Mouse (Mus musculus) liver, postnatal 0 days (tissue): ENCODE data around the gene Zfp36. TPM values are rescaled to one million over a fixed set of nuclear protein-coding genes. Genes with fewer than 3 reads are reported as not detected.

Source experiments
- ATAC-seq: fragments of 200-750 bp; cut with Nextera tagmentation; 2 replicates; pipeline ENCODE4 v1.8.0; 2017; ENCODE audit warnings: mild to moderate bottlenecking, moderate library complexity
- DNase-seq: peaks from one replicate; pipeline ENCODE4 v3.0.0-alpha.2; 2016
- H3K27ac ChIP-seq: fragments of 300-500 bp; sonication (generic); 2 replicates; pipeline ENCODE4 v1.5.1; 2014; ENCODE audit warnings: antibody characterized with exemption, moderate library complexity, mild to moderate bottlenecking, low read depth
- H3K27me3 ChIP-seq: fragments of 300-500 bp; sonication (generic); 2 replicates; pipeline ENCODE4 v1.6.1; 2014; ENCODE audit warnings: low read length, control low read depth, mixed read lengths; ENCODE audit not compliant: insufficient read depth
- H3K36me3 ChIP-seq: fragments of 300-500 bp; sonication (generic); replicated peaks from 2 replicates; pipeline ENCODE4 v1.6.1; 2014; ENCODE audit warnings: mild to moderate bottlenecking, control low read depth, low read length, moderate library complexity, mixed read lengths; ENCODE audit not compliant: insufficient read depth
- H3K4me1 ChIP-seq: fragments of 300-500 bp; sonication (generic); 2 replicates; pipeline ENCODE4 v1.6.1; 2014; ENCODE audit warnings: antibody characterized with exemption, mild to moderate bottlenecking, control low read depth; ENCODE audit not compliant: insufficient read depth
- H3K4me2 ChIP-seq: fragments of 300-500 bp; sonication (generic); 2 replicates; pipeline ENCODE4 v1.6.1; 2014; ENCODE audit warnings: low read depth, mild to moderate bottlenecking, low read length, moderate library complexity, mixed read lengths
- H3K4me3 ChIP-seq: fragments of 300-500 bp; sonication (generic); 2 replicates; pipeline ENCODE4 v1.5.1; 2014; ENCODE audit warnings: low read depth, low read length
- H3K9ac ChIP-seq: fragments of 300-500 bp; sonication (generic); replicated peaks from 2 replicates; pipeline ENCODE4 v1.6.1; 2014; ENCODE audit warnings: mild to moderate bottlenecking, moderate library complexity
- H3K9me3 ChIP-seq: fragments of 300-500 bp; sonication (generic); 2 replicates; pipeline ENCODE4 v1.6.1; 2016; ENCODE audit warnings: mild to moderate bottlenecking, control low read depth, low read length, mixed read lengths
- CTCF ChIP-seq: sonication (generic); IDR thresholded peaks from 2 replicates; pipeline ENCODE4 v1.5.1; 2016; ENCODE audit warnings: antibody characterized with exemption, low read depth
- EP300 ChIP-seq: IDR thresholded peaks from 2 replicates; pipeline ENCODE4 v1.6.1; 2016; ENCODE audit warnings: antibody characterized with exemption, low read depth, mild to moderate bottlenecking
- WGBS: fragments of 180-500 bp; shearing (Covaris S2); extraction: QIAGEN DNeasy Blood & Tissue Kit; methylation state at CpG from one replicate; pipeline ENCODE4 v1.1.7; 2014; ENCODE audit not compliant: insufficient replicate concordance; 5-methylcytosine and 5-hydroxymethylcytosine counted together
- polyA plus RNA-seq: library from polyadenylated mRNA; unstranded; fragments of >200 nt; fragmentation: Nextera tagmentation; extraction: Ambion mirVana; gene quantifications from 2 replicates; pipeline ENCODE4 v1.2.1, GENCODE M21; 2015

The Zfp36 gene
- polyA plus RNA-seq, 1 experiment from 2014 or later, result 21.1 TPM

- WGBS, result 1% methylated on average over 9 of the region's 9 CpGs
- H3K4me2 ChIP-seq, result peak overlapping the region; percentile 96
- H3K27me3 ChIP-seq, result no peaks in the 10 kb centered on the region
- peak; percentile 3 for ATAC-seq
- H3K4me1 ChIP-seq, result peaks cover 47% of the 10 kb centered on the region
- TF ChIP-seq CTCF (peak; percentile 83), EP300 (no peak)
- H3K4me3 ChIP-seq, result peak overlapping the region; percentile 82
- H3K9ac ChIP-seq, result 0 out of 2 replicates have a peak overlapping the region, but pooled peaks have one; percentile 5
- no peaks in the 10 kb centered on the region for H3K9me3 ChIP-seq
- peaks cover 13% of the 10 kb centered on the region for H3K36me3 ChIP-seq
- H3K27ac ChIP-seq, result peak overlapping the region; percentile 94
- peak; percentile 84 for DNase-seq
Observed at GRCm38 (mm10) chr7:28373131-28373581, 6.9 kb downstream of the Zfp36 start.

- H3K4me3 ChIP-seq, result peak within 1 kb of the TSS; percentile 82
- no peaks in the 10 kb centered on the region for H3K27me3 ChIP-seq
- peak within 1 kb of the TSS; percentile 94 for H3K27ac ChIP-seq
- peak; percentile 82 for ATAC-seq
- peaks cover 43% of the 10 kb centered on the region for H3K4me1 ChIP-seq
- H3K36me3 ChIP-seq, result peaks cover 7% of the 10 kb centered on the region; the same call in 1 of the 2 replicates
- H3K9ac ChIP-seq, result peak within 1 kb of the TSS; percentile 82
- peak; percentile 73 for TF ChIP-seq CTCF
- TF ChIP-seq EP300, result peak; percentile 9; the same call in 1 of the 2 replicates
- peak within 1 kb of the TSS; percentile 96 for H3K4me2 ChIP-seq
- no peaks in the 10 kb centered on the region for H3K9me3 ChIP-seq
- DNase-seq, result peak; percentile 97
- under 1% methylated on average over 63 of the region's 66 CpGs for WGBS
Observed at GRCm38 (mm10) chr7:28372251-28373108, 7.6 kb downstream of the Zfp36 start, which contains the start of gene Plekhg2. TSS of gene Plekhg2 (minus strand) at chr7:28372599.

GRCm38 (mm10) chr7:28371514-28371989 lies 8.5 kb downstream of the Zfp36 start:
- Histone ChIP-seq H3K4me3 (peak overlapping the region; percentile 82), H3K27me3 (no peaks in the 10 kb centered on the region), H3K9ac (peak overlapping the region; percentile 82), H3K27ac (peak overlapping the region; percentile 94), H3K9me3 (no peaks in the 10 kb centered on the region), H3K36me3 (0 out of 2 replicates have a peak, but pooled peaks cover 3% of the 10 kb centered on the region), H3K4me1 (peaks cover 43% of the 10 kb centered on the region), H3K4me2 (peak overlapping the region; percentile 96)
- peak; percentile 55 for DNase-seq
- TF ChIP-seq CTCF, result no peak
- TF ChIP-seq EP300, result no peak
- ATAC-seq, result no peak
- WGBS, result 2% methylated on average over 39 of the region's 43 CpGs

- Histone ChIP-seq H3K4me2 (peak overlapping the region; percentile 96), H3K4me3 (peak overlapping the region; percentile 82), H3K27ac (0 out of 2 replicates have a peak overlapping the region, but pooled peaks have one; percentile 94), H3K36me3 (0 out of 2 replicates have a peak, but pooled peaks cover 3% of the 10 kb centered on the region), H3K4me1 (peaks cover 37% of the 10 kb centered on the region), H3K9me3 (no peaks in the 10 kb centered on the region), H3K27me3 (no peaks in the 10 kb centered on the region), H3K9ac (peak overlapping the region; percentile 82)
- TF ChIP-seq CTCF (no peak), EP300 (no peak)
- WGBS, result 13% methylated on average over 11 of the region's 11 CpGs
- no peak for ATAC-seq
- DNase-seq, result no peak
Observed at GRCm38 (mm10) chr7:28370977-28371513, 9.0 kb downstream of the Zfp36 start.

GRCm38 (mm10) chr7:28370051-28370450 lies 10.0 kb downstream of the Zfp36 start:
- TF ChIP-seq EP300 (no peak), CTCF (no peak)
- ATAC-seq (no peak), DNase-seq (no peak)
- Histone ChIP-seq H3K4me2 (no peak overlapping the region), H3K4me3 (no peak overlapping the region), H3K36me3 (peaks cover 3% of the 10 kb centered on the region; the same call in 1 of the 2 replicates), H3K9ac (no peak overlapping the region), H3K9me3 (no peaks in the 10 kb centered on the region), H3K27ac (no peak overlapping the region), H3K4me1 (peaks cover 30% of the 10 kb centered on the region), H3K27me3 (no peaks in the 10 kb centered on the region)
- 85% methylated on average over 14 of the region's 14 CpGs for WGBS
